Mouse (Mus musculus) thymus, postnatal 10 days (tissue): ENCODE measurements at regions not wholly inside any gene's neighbourhood (a gene's known extent, or its start where the extent isn't known, plus 50 kb on each side); places are given as distances from the start of the nearest gene placed in this dataset.

ENCODE experiments used
- DNase-seq, 2 experiments: peaks; one replicate each; pipeline ENCODE4 v3.0.0; 2021; ENCODE audit warnings: low spot score in 2 of 2

- DNase-seq: no peak
These were observed 55.3 kb upstream of the Plekha5 start for GRCm38 (mm10) chr6:140368354-140369069.

- no peak for DNase-seq
These were observed 56.6 kb upstream of the Plekha5 start for GRCm38 (mm10) chr6:140367303-140367702.

GRCm38 (mm10) chr6:140366791-140367190 is 57.1 kb upstream of the Plekha5 start:
- no peak for DNase-seq

- no peak for DNase-seq
These were observed 62.9 kb upstream of the Plekha5 start for GRCm38 (mm10) chr6:140360996-140361395.

GRCm38 (mm10) chr6:140357901-140358300 is 66.0 kb upstream of the Plekha5 start:
- DNase-seq: no peak

- DNase-seq: peak in 1 of 2 experiments; percentile 6
These were observed 66.6 kb upstream of the Plekha5 start for GRCm38 (mm10) chr6:140357300-140357699.

- no peak for DNase-seq
These were observed 69.8 kb upstream of the Plekha5 start for GRCm38 (mm10) chr6:140354082-140354481.

- no peak for DNase-seq
These were observed 70.2 kb upstream of the Plekha5 start for GRCm38 (mm10) chr6:140353610-140354009.

GRCm38 (mm10) chr6:140351365-140352095 is 72.3 kb upstream of the Plekha5 start:
- no peak for DNase-seq

- DNase-seq: no peak
These were observed 75.3 kb upstream of the Plekha5 start for GRCm38 (mm10) chr6:140348578-140348977.

- DNase-seq: no peak
These were observed 76.9 kb upstream of the Plekha5 start for GRCm38 (mm10) chr6:140346929-140347328.

GRCm38 (mm10) chr6:140343638-140344037 is 80.2 kb upstream of the Plekha5 start:
- DNase-seq: no peak

- no peak for DNase-seq
These were observed 81.0 kb upstream of the Plekha5 start for GRCm38 (mm10) chr6:140342881-140343280.

GRCm38 (mm10) chr6:140339731-140340130 is 84.1 kb upstream of the Plekha5 start:
- DNase-seq: no peak

GRCm38 (mm10) chr6:140337897-140338749 is 85.7 kb upstream of the Plekha5 start:
- DNase-seq: no peak

- DNase-seq: no peak
These were observed 86.8 kb upstream of the Plekha5 start for GRCm38 (mm10) chr6:140337083-140337491.

GRCm38 (mm10) chr6:140336414-140336941 is 87.4 kb upstream of the Plekha5 start:
- no peak for DNase-seq

GRCm38 (mm10) chr6:140333397-140333796 is 90.5 kb upstream of the Plekha5 start:
- DNase-seq: no peak

GRCm38 (mm10) chr6:140308641-140309040 is 115.2 kb upstream of the Plekha5 start:
- DNase-seq: no peak

- DNase-seq: no peak
These were observed 116.9 kb upstream of the Plekha5 start for GRCm38 (mm10) chr6:140306811-140307558.

GRCm38 (mm10) chr6:140304105-140304504 is 119.7 kb upstream of the Plekha5 start:
- no peak for DNase-seq
